Mouse (Mus musculus) ES-E14 (cell line): ENCODE data around the gene Usp3. TPM values are rescaled to one million over a fixed set of nuclear protein-coding genes. Genes with fewer than 3 reads are reported as not detected.

ENCODE experiments used
- DNase-seq: peaks from one replicate; pipeline ENCODE4 v3.0.0-alpha.2; 2013; ENCODE audit warnings: low read depth, low spot score
- H3K27ac ChIP-seq: 2 replicates; pipeline ENCODE4 v1.5.1; 2012; ENCODE audit warnings: low read depth, mild to moderate bottlenecking, low read length, moderate library complexity, mixed read lengths; ENCODE audit not compliant: poor library complexity, insufficient read depth, severe bottlenecking
- H3K36me3 ChIP-seq: 2 replicates; pipeline ENCODE4 v1.6.1; 2012; ENCODE audit warnings: mild to moderate bottlenecking, low read length, moderate library complexity, mixed read lengths; ENCODE audit not compliant: control insufficient read depth, poor library complexity, insufficient read depth, severe bottlenecking
- H3K4me1 ChIP-seq, 2 experiments: fragments of 150-350 bp in 1 of 2; sonication (generic) in 1 of 2; 2 replicates each; pipeline ENCODE4 v1.6.1; 2012; ENCODE audit warnings: low read length in 2 of 2, mild to moderate bottlenecking in 1 of 2, mixed read lengths in 1 of 2; ENCODE audit not compliant: control insufficient read depth in 2 of 2, insufficient read depth in 2 of 2, poor library complexity in 1 of 2
- H3K4me3 ChIP-seq, 2 experiments: fragments of 150-350 bp in 1 of 2; sonication (generic) in 1 of 2; 2 replicates each; pipeline ENCODE4 v1.5.1; 2012; ENCODE audit warnings: low read length in 2 of 2, low read depth in 1 of 2, mild to moderate bottlenecking in 1 of 2, mixed read lengths in 1 of 2; ENCODE audit not compliant: insufficient read depth in 1 of 2, poor library complexity in 1 of 2, severe bottlenecking in 1 of 2
- H3K9ac ChIP-seq: 2 replicates; pipeline ENCODE4 v1.6.1; 2012; ENCODE audit warnings: low read depth, mild to moderate bottlenecking, low read length, mixed read lengths; ENCODE audit not compliant: poor library complexity, insufficient read depth, severe bottlenecking
- H3K9me3 ChIP-seq: fragments of 150-350 bp; sonication (generic); 2 replicates; pipeline ENCODE4 v1.6.1; 2012; ENCODE audit warnings: low read depth, mild to moderate bottlenecking, low read length; ENCODE audit not compliant: control insufficient read depth, insufficient read depth
- CHD2 ChIP-seq: IDR thresholded peaks from 2 replicates; pipeline ENCODE4 v1.6.1; 2014; ENCODE audit warnings: mild to moderate bottlenecking, low read depth, low read length, inconsistent platforms
- HCFC1 ChIP-seq: IDR thresholded peaks from 2 replicates; pipeline ENCODE4 v1.6.1; 2012; ENCODE audit warnings: low read length, inconsistent platforms, borderline replicate concordance; ENCODE audit not compliant: insufficient read depth
- MAFK ChIP-seq: IDR thresholded peaks from 2 replicates; pipeline ENCODE4 v1.6.1; 2014; ENCODE audit warnings: mild to moderate bottlenecking, low read depth, low read length, inconsistent platforms; ENCODE audit not compliant: insufficient read depth
- ZC3H11A ChIP-seq: IDR thresholded peaks from 2 replicates; pipeline ENCODE4 v1.6.1; 2012; ENCODE audit warnings: low read depth, mild to moderate bottlenecking, inconsistent platforms, low read length, borderline replicate concordance
- ZNF384 ChIP-seq: IDR thresholded peaks from 2 replicates; pipeline ENCODE4 v1.6.1; 2012; ENCODE audit warnings: low read depth, low read length, inconsistent platforms
- in situ Hi-C, 2 experiments: fragments of 600-800 bp; cut with MboI; formaldehyde crosslinking; loops; one replicate each; pipeline ENCODE4 v1.15.1; 2025; ENCODE audit warnings: low sequenced_read_pairs in 2 of 2, inconsistent platforms in 1 of 2; ENCODE audit not compliant: unreplicated experiment in 2 of 2
- total RNA-seq: library from RNA; depleted of rRNA; stranded (reverse); fragments of 300-350 nt; gene quantifications from 2 replicates; pipeline ENCODE4 v1.2.3, GENCODE M21; 2012; rRNA removed

The Usp3 gene
- total RNA-seq = 11.9 and 12.4 TPM in 2 replicates

DNA sequence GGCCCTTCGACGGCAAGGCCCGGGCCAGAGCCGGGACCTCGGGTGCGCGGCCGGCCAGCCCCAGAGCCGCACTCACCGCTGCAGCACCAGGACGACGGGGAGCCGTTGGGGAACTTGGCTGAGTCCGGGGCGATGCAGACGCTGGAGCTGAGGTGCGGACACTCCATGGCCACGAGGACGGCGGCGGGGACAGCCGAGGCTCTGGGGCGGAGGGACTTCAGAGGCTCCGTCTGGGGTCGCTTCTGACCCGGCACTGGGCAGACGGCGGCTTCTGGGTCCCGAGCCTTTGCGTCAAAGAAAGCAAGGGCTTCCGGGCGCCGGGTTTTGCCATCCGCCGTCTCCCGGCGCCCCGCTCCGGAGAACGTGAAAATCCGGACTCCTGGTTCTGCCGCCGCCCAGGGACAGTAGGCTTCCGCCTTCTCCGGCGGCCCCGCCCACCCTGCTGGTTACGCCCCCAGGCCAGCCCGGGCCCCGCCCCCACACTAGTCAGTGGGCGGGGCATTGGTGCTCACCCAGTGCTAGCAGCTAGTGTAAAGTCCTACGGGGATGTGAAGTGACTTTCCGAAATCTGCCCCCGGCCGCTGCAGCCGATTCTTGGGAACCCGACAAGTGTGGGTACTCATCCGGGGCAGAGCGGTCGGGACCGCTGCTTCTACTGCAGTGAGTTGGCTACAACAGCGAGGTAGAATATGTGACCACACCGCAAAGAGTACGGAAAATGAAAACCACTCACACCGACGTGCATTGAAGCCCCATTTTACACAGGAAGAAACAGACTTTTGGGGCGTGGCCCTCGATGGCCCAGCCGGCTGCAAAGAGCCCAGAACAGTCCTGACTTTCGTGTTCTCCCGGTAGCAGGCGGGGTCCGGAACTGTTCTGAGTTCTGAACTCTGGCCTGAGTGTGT is at the start of gene Usp3:
Gene Usp3, minus strand, starts transcription at position 435 of the 905 bp plus-strand sequence.
- Histone ChIP-seq H3K4me3 (peak within 1 kb of the TSS; percentile 82 to 87), H3K36me3 (no peaks in the 10 kb centered on the region), H3K27ac (no peak within 1 kb of the TSS), H3K4me1 (0 out of 4 replicates have a peak, but pooled peaks cover 0 to 2% of the 10 kb centered on the region in 2 experiments), H3K9ac (peak within 1 kb of the TSS; percentile 73), H3K9me3 (no peaks in the 10 kb centered on the region)
- TF ChIP-seq HCFC1 = peak; percentile 72; the same call in 1 of the 2 replicates
- TF ChIP-seq ZC3H11A = no peak
- TF ChIP-seq MAFK = no peak
- peak; percentile 88 for DNase-seq
- in situ Hi-C loops = no loop called here

DNA sequence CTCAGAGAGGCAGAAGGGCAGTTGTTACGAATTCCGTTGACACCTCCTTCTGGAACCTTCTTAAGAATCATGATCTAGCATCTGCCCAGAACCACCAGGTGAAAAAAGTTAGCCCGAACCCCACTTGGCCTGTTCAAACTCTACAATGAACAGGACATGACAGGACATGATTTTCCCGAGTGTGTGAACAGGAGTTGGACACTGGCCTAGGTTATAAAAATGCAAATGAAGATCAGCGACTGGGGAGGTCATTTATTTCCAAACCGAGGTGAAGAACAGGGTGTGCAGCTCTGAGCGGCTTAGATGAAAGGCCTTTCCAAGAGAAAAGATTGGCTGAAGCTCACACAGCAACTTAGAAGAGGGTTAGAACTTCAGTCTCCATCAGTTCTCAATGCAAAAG is 47.5 kb upstream of the Usp3 start:
- H3K36me3 ChIP-seq = no peaks in the 10 kb centered on the region
- H3K27ac ChIP-seq = no peak overlapping the region
- no peak for DNase-seq
- in situ Hi-C loops = no loop called here
- H3K9me3 ChIP-seq = no peaks in the 10 kb centered on the region
- H3K4me3 ChIP-seq = no peak overlapping the region
- no peak overlapping the region for H3K9ac ChIP-seq
- TF ChIP-seq ZNF384 (no peak), ZC3H11A (no peak), HCFC1 (no peak), CHD2 (no peak), MAFK (no peak)
- H3K4me1 ChIP-seq = no peaks in the 10 kb centered on the region

DNA sequence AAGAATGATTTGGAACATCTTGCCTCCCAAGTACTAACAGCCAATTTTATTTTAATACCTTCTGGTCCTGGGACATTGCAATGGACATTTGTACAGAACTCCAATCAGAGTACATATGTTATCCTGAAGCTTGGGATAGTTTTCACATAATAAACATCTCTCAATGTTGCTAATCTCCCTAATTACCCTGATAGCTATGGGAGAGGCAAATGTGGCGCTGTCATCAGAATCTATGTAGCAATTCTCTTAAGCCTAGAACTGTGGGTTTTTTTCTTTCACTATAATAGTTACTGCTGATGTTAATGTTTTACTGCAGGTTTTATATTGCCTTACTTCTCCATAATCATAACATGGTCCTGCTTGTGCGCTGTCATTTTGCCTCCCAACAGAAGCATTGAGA is 46.7 kb upstream of the Usp3 start:
- Histone ChIP-seq H3K4me1 (no peaks in the 10 kb centered on the region), H3K4me3 (no peak overlapping the region), H3K27ac (no peak overlapping the region), H3K9ac (no peak overlapping the region), H3K36me3 (no peaks in the 10 kb centered on the region), H3K9me3 (no peaks in the 10 kb centered on the region)
- no peak for TF ChIP-seq ZC3H11A
- in situ Hi-C loops = no loop called here
- no peak for DNase-seq

DNA sequence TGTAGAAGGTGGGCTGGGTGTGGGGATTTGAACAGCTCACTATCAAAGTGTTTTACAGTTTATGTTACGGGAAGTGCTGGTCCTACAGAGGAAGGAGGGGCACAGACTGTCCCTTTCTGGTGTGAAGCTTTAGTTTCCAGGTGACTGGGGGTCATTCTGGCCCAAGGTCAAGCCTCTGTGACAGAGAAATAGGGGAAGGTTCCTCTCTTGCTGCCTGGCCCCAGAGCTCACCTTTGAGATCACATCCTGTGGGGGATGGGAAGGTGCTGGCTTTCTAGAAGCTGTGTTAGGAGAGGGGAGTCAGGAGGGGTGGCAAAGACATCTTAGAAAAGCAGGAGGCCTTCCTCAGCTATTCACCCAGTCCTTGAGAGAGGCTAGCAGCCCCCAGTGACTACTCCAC is 39.5 kb upstream of the Usp3 start:
- Histone ChIP-seq H3K36me3 (no peaks in the 10 kb centered on the region), H3K27ac (no peak overlapping the region), H3K9me3 (no peaks in the 10 kb centered on the region), H3K4me1 (peaks cover 3 to 15% of the 10 kb centered on the region in 2 experiments; a peak in 3 of 4 replicates), H3K4me3 (no peak overlapping the region), H3K9ac (no peak overlapping the region)
- in situ Hi-C loops = no loop called here
- DNase-seq = no peak
- TF ChIP-seq HCFC1 = no peak
- peak; percentile 54; the same call in 1 of the 2 replicates for TF ChIP-seq ZNF384

DNA sequence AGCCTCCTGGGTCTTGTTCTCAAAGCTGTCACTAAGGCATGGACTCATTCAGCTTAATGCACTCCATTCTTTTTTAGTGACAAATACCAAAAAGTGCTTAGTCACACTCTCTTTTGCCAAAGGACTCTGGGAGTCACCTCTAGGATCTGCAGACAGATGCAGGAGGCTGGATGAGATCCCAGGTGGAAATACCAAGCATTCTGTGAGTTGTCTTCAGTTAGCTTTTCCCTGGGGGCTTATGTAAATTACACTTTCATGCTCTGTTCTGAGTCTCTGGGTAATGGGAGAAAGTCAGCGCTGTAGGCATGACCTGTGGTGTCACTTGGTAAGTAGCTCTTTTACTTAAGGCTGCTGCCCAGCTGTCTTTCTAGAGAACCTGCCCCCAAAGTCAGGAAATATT is 38.0 kb upstream of the Usp3 start:
- in situ Hi-C loops = no loop called here
- Histone ChIP-seq H3K36me3 (no peaks in the 10 kb centered on the region), H3K4me1 (peaks cover 3 to 15% of the 10 kb centered on the region in 2 experiments; a peak in 3 of 4 replicates), H3K4me3 (no peak overlapping the region), H3K9ac (no peak overlapping the region), H3K9me3 (no peaks in the 10 kb centered on the region), H3K27ac (no peak overlapping the region; the same call in 1 of the 2 replicates)
- no peak for DNase-seq
- TF ChIP-seq MAFK (peak; percentile 72), CHD2 (no peak)
